Mouse (Mus musculus) layer of hippocampus, adult 18-20 months (tissue): ENCODE data around the gene Rhd. TPM values are rescaled to one million over a fixed set of nuclear protein-coding genes. Genes with fewer than 3 reads are reported as not detected.
A peak's percentile ranks its signal among the peaks of the same experiment; 100 is the strongest.
"Not testable (repeated sequence)": the region's sequence is repeated elsewhere in the genome, so short reads cannot be mapped to it uniquely, and the experiment has no call there.

Experiments used
- DNase-seq, 2 experiments: peaks; one replicate each; pipeline ENCODE4 v3.0.0; 2022; ENCODE audit warnings: low spot score in 2 of 2
- long read RNA-seq: library from polyadenylated mRNA; stranded (forward); transcript quantifications from one replicate; pipeline ENCODE4 v2.0.0, GENCODE M21; 2021
- total RNA-seq, 2 experiments: library from RNA; stranded (reverse); gene quantifications; 2 replicates each; pipeline ENCODE4 v1.2.3; 2021

Rhd gene
- total RNA-seq, result not detected
- long read RNA-seq, result 0 reads

DNA sequence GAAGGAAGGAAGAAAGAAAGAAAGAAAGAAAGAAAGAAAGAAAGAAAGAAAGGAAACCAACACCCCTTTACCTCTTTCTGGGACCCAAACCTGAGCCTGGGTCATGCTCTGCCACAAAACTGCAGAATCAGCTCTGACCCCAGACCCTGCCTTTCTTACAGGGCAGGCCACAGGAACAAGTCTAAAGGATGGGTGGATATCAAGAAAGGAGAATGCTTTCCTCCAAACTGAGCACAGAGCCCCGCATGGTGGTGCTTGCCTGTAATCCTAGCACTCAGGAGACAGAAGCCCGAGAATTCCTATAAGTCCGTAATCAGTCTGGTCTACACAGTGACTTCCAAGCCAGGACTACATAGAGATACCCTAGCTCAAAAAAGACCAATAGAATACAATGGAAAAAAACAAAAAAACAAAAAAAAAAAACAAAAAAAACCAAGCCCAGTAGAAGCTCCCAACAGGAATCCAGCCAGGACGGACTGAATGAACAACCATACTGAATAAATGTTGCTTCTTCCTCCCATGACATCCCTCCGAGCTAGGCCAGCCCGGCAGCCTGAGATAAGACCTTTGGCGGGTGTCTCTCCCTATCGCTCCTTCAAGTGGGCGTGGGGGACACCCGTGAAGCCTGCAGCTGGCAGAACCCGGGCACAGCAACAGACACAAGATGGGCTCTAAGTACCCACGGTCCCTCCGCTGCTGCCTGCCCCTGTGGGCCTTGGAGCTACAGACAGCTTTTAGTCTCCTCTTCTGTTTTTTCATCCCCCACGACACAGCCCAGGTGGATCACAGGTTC is at the start of gene Rhd:
Gene Rhd, plus strand, starts transcription at position 600 of the 793 bp plus-strand sequence.
- no peak for DNase-seq

DNA sequence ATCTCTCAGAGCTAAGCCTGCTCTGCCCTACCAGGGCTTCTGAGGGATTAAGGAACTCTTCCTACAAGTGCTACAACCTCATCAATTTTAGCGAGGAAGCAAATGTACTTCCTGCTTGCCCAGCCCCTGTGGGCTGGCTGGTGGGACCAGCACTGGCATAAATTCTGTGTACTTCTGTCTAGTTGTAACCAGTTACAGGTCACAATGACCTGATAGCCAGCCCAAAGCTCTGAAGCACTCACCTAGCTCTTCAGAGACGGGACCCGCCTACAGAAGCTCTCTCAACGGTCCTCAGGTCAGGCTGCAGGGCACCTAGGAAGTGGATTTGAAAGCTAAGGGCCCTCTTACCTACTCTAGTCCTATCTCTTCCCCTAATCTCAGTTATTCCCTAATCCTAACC is 46.6 kb upstream of the Rhd start:
- no peak for DNase-seq

DNA sequence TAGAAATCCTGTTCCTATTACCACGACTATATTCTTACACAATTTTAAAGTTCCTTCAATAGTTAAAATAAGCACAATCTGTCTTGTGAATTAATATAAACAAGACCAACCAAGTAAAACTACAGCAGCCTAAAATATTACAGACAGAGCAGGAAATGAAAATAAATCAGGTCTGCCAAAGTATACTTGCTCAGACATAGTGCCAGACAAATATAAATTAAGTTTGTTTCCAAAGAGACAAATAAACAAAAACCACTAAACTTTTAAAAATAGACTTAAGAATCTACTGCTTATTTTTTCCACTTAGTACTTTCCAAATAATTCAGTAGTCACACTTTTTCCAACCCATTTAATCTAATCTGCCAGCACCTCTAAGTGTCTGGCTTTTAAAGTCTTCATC is 43.3 kb upstream of the Rhd start:
- no peak for DNase-seq

DNA sequence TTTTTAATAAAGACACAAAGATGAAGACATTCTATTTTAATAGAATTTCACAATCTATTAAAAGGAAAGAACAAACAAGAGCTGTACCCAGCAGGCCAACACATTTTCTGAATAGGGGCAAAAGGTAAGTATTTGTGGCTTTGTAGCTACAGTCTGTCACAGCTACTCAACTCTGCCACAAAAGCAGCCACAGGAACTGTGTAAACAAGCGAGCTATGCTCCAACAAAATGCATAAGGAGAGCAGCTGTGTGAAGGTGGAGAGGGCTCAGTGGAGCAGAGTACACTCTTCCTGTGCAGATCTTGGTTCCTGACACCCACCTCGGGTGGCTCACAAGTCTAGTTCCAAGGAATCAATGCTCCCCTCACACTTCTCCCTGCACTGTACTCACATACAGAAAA is 40.8 kb upstream of the Rhd start:
- no peak for DNase-seq

DNA sequence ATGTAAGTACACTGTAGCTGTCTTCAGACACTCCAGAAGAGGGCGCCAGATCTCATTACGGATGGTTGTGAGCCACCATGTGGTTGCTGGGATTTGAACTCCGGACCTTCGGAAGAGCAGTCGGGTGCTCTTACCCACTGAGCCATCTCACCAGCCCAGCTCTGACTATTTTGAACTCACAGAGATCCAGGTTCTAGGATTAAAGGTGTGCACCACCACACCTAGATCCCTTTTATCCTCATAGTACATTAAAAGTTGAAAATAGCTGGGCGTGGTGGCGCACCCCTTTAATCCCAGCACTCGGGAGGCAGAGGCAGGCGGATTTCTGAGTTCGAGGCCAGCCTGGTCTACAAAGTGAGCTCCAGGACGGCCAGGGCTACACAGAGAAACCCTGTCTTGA is 38.5 kb upstream of the Rhd start:
- DNase-seq, result not testable (repeated sequence)

DNA sequence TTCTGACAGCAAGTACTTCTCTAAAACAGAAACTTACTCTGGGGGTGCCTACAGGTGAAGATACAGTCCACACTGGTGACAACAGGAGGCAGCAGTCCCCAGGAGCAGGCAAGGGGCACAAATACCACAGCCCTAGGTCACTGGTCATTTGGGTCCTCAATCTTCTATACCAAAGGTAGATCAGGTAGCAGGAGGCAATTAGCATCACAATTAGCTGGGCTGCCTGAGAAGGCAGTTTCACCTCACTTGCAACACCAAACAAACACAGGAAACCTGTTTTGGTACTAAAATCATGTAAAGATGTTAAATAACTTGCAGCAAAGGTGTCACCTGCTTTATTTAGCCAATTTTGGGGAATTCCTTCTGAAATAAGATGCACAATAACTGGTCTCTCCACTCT is 38.0 kb upstream of the Rhd start:
- DNase-seq, result no peak

DNA sequence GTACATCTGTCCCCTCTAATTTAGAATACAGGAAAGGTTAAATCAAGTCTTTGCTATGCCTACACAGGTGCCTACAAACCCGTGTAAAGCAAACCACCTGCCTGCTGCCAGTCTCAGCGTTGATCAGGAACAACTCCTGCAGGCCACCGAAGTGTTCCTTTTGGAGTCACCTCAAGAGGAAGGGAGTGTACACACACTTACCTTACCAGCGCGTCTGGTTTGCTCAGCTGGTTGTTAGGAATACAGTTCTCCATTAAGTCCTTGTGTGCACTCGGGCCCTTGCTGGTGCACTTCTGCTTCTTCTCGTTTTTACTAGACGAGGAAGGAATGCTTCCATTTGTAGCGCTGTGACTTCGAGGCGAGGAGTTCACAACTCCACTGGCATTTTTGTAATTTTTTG is 36.5 kb upstream of the Rhd start:
- DNase-seq, result no peak

DNA sequence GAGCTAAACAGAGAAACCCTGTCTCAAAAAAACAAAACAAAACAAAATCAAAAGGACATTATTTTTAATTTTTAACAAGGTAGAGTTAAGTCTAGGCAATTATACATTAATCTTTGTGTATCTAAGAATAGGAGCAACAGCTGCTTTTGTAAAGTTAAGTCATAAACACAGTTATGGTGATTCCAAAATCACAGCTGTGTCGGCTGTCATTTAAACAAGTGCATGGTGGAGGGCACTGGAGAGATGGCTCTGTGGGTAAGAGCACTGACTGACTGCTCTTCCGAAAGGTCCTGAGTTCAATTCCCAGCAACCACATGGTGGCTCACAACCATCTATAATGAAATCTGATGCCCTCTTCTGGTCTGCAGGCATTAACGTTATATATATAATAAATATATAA is 32.4 kb upstream of the Rhd start:
- DNase-seq, result no peak

DNA sequence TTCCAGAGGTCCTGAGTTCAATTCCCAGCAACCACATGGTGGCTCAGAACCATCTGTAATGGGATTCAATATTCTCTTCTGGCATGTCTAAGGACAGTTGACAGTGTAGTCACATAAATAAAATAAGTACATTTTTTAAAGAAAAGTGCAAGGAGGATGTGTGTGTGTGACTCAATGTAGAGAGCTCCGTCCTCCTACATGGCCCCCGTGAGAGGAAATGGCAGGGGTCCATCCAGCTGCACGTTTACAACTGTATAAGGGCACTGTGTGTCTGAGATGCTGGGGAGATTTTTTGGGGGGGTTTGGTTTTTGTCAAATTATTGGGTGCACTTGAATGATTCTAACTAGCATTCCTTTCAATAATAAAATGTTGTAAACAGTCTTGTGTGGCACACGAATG is 28.9 kb upstream of the Rhd start:
- DNase-seq, result no peak

DNA sequence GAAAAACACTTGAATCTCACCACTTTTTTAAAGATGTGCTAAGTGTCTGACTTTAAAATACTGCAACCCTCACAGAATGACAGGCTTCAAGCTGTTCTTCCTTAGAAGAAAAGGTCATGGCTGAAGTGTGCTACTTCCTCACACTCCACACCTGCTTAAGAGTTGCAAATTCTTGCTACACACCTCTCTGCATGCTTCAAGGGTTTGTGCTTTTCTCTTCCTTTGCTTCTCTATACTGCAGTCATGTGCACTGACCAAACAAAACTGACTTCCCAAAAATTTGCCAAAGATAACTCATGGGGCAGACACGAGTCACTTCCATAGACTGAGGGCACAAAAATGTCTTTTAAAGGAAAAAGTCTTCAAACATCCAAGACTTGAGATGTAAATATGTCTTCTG is 26.1 kb upstream of the Rhd start:
- DNase-seq, result no peak

DNA sequence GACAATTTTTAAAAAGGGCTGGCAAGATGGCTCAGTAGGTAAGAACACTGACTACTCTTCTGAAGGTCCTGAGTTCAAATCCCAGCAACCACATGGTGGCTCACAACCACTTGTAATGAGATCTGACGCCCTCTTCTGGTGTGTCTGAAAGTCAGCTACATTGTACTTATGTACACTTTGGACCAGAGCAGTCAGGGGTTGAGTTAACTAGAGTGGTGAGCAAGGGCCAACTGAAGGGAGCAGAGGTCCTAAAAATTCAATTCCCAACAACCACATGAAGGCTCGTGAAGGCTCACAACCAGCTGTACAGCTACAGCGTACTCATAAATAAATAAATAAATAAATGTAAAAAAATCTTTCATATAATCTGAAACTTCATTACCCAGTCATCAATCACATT is 25.6 kb upstream of the Rhd start:
- DNase-seq, result not testable (repeated sequence)

DNA sequence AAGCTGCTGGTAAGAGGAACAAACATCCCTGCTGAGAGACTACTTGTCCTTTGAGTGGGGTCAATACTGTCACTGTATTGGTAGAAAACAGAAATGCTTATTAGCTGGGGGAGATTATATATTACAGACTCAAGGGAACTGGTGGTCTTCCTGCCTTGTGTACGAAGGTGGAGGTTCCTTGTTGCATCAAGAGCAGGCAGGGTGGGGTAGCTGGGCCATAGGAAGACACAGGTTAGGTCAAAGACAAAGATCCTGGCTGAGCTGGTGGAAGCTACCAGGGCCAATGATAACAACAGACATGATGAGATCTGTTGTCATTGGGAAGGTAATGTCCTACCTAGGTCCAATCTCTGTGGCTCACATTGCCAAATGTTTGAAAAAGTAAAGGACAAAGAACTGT is 24.1 kb upstream of the Rhd start:
- DNase-seq, result no peak

DNA sequence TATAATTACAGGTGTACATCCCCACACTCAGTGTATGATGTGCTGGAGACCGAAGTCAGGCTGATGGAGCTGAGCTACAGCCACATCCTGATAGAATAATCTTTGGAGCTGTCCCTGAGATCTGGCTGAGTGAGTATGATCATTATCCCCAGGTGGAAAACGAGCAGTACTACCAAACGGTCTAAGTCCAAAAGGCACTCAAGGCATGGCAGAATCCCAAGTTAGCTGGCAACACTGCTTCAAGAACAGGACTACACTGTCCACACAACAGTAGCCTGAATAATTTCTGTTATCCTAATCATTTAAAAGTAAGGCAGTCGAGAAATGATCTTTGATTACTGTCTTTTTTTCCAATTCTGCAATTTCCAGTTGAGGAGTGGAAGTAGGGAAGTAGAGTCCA is 20.8 kb upstream of the Rhd start:
- DNase-seq, result no peak

DNA sequence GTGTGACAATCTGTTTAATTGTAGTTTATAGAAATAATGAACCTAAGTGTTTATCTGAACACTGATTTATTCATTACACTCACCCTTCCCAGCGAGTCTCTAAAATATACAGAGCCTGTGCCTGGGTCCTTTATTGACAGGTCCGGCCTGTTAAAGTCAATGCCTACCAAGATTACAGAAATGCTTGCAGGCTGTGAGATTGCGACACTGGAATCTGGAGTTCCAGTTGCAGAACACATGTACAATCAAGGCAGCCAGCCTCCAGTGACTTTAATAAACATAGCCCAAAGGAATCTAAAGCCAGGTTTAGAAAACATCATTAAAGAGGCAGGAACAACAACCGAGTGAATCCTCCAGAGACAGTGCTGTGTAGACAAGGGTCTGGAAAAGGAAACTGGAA is 16.7 kb upstream of the Rhd start:
- no peak for DNase-seq

DNA sequence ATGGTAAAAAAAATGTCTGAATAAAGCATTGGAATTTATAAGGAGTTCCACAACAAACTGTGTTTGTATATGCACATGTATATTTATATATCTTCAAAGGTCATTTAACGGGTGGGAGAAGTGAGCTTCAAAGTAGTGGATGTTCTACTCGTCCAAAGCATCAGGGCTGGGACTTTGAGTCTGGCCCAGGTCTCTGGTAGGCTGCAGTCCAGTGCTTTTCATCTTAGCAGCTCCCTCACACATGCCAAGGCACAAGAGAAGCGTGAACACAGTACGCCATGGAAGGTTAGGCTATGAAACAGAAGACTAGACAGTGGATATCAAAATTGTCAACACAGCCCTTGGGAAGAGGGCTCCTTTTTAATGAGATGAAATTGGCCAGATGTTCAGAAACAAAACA is 13.8 kb upstream of the Rhd start:
- DNase-seq, result no peak

DNA sequence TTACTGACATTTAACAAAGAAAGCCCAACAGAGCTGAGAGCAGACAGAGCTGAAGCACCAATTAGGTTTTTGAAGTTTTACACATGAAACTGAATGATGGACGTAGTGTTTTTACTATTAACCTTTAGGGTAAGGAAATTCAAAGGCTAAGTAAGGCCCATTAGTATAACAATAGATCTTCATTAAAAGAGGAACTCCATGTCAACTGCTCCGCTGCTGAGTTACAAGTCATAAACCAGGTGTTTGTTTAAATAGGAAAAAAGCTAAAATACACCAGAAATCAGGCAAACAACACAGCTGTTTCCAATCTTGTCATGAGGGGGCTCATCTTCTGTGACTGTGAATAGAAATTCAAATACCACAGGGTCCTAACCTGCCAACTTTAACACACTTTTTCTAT is 13.1 kb upstream of the Rhd start:
- no peak for DNase-seq

DNA sequence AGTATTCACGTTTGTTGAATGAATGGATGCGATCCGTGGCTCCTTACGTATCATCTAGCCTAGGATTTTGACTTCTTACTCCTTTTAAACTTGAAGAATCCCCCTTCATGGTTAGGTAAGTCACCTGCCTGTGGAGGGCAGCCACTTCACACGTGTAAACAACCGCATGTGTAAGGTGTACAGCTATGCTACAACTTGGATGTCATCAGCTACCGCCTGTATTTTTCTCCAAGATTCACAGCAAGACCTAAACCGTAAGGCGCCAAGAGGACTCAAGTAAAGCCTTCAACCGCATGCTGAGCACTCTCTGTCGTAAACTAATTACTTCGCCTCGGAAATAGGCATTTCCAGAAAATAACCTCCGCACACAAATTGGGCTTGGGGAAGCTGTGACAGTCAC is 12.5 kb upstream of the Rhd start:
- DNase-seq, result peak in 1 of 2 experiments; percentile 5

DNA sequence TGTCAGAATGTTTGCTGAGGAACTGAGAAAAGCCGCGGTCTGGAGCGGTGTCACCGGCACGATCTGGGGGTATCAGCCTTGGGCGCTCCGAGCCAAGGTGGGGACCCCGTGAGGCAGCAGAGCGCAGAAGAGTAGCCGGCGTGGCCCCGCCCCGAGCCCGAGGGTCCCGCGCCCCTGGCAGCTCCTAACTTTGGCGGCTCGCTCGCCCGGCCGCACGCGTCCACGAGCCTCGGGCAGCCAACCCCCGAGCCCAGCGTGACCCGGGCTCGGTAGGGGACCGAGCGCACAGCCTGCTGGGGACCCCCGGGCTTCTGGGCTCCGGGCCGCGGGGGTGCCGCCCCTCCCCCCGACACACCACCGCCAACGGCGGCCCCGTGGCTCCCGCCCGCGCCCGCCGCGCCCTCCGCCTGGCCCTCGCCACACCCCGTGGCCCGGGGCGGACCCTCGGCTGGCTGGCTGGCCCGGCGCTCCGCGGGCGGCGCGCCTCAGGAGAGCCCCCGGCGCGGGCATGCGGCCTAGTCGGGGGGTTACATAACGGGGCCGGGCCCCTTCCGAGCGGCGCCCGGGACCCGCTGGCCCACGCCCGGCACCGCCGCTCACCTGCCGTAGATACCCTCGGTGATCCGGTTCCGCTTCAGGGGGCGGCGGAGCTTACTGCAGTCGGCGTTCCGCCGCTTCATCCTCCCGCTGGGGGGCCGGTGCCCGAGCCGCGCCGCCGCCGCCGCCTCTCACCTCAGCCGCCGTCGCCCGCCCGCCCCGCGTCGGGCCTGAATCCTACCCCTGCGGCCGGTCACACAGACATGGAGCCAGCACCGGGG is 11.7 kb upstream of the Rhd start:
- peak in 1 of 2 experiments; percentile 21 for DNase-seq

DNA sequence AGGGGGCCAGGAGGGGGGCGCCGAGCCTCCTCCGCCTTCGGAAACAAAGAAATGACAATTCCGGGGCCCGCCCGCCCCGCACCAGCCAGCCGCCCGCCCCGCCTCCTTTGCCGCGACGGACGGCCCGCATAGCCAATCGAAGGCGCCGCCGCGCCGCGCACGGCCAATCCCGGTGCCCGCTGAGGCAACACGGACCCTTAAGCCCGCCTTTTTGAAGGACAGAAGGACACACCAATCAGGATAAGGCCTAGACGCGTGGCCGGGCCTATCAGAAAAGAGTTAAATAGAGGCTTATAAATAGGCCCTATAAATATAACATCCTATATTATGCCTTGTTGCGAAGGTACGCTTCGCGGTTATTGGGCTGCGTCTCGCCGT is 11.1 kb upstream of the Rhd start, which contains the start of gene Maco1:
Gene Maco1, minus strand, starts transcription at position 87 of the 378 bp plus-strand sequence.
- peak; percentile 100 for DNase-seq

DNA sequence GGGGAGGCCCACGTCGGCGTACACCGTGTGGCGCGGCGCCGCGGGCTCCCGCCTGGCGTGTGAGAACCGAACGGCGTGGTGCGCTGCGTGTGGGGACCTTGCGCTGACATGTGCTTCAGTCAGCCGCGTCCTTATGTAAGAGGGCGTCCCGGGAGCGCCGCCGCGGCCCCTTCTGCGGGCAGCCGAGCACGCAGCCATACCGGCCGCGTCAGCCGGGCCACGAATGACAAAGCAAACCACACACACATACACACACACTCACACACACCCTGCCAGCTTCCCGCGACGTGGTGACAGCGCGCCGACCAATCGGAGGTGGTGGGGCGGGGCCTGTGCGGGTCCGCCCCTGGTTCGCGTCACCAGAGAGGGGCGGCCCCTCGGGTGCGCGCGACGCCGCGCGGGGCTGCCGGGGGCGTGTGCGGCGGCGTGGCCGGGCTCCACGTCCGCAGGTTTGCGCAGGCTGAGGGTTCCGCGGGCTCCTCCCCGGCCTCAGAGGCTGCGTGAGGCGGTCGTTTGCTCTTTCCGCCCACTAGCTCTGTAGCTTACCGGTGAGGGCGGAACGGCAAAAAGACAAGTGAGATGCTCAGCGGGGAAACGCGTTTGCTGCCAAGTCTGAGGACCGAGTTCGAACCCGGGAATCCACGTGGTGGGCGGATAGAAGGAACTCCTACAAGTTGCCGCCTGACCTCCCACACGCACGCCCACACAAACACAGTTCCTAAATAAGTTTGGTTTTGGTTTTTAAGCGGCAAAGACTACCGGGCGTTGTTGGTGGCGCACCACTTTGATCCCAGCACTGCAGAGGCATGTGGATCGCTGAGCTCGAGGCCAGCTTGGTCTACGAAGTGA is 10.5 kb upstream of the Rhd start:
- peak; percentile 92 to 97 for DNase-seq

DNA sequence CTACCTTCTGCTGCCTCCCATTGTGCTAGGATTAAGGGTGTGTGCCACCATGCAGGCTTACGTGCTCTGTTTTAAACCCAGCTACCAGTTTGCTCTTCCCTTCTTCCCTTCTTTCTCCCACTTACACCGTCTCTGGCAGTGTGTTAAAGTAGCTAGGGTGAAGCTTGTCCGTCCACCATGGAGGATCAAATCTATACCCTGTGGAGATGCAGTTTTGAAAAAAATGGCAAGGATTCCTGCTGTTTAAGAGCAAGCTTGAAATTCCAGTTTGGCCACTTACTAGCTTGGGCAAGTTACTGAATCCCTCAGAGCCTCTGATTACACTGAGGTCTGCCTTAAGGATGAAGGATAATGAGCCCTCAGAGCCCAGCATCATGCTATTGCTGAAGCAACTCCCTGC is 9.0 kb upstream of the Rhd start:
- DNase-seq, result no peak

DNA sequence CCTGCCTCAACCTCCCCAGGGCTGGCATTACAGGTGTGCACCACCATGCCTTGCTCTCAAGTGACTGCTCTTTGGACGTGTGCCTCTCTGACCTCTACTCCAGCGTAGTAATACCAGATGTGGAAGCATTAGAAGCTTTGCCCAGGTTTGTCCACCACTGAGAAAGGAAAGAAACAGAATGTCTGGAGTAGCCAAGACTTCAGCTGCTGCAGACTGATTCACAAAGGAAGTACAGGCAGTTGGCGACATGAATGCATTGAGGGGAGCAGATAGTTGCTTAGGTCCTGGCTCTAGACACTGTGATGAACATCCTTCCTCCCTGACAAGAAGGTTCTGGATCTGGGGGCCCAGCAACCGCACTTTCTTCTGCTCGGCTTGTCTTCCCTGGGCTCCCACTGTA is 8.3 kb upstream of the Rhd start:
- no peak for DNase-seq
